Mouse (Mus musculus): Measurements from ENCODE around the gene Gcgr.

- no peak for TF ChIP-seq MYC (IDR thresholded peaks at IDR 0.05; ENCODE audit: low read depth, low read length)
- no peak; the same call in 1 of the 2 replicates for TF ChIP-seq EP300 (IDR thresholded peaks at IDR 0.05; ENCODE audit: low read length)
- no peak for TF ChIP-seq CTCF (conservative IDR thresholded peaks at IDR 0.05 in 1 of 2, IDR thresholded peaks at IDR 0.05 in 1 of 2; ENCODE audit: low read depth in 2 of 2, low read length in 2 of 2)
- no peak for TF ChIP-seq MXI1 (IDR thresholded peaks at IDR 0.05; ENCODE audit: low read depth, low read length)
- TF ChIP-seq ELF1 (IDR thresholded peaks at IDR 0.05; ENCODE audit: low read depth, low read length): no peak
- no peak for TF ChIP-seq ETS1 (conservative IDR thresholded peaks at IDR 0.05; ENCODE audit: low read depth, low read length)
- TF ChIP-seq ZC3H11A (IDR thresholded peaks at IDR 0.05; ENCODE audit: low read depth, low read length): no peak
- TF ChIP-seq POLR2A (IDR thresholded peaks at IDR 0.05; ENCODE audit: low read depth, low read length): no peak
Observed at GRCm38 (mm10) chr11:120538955-120539284, 8.4 kb downstream of the Gcgr start.
